ENCODE assay signal across 23 mouse cellular contexts in genomic region chr11:70114562-70114961, GRCm38 (mm10). TPM values are rescaled to one million over a fixed set of nuclear protein-coding genes. Genes with fewer than 3 reads are reported as not detected.
DNase-seq lines count a peak whose midpoint lies in the region; TF ChIP-seq lines count a peak whose summit lies in the region.
"Had no signal": no experiment of that assay in that cellular context is flagged by ENCODE, and none has a peak within 500 bp of the region (broad histone marks: within the 10 kb centered on the region; RNA-seq: fewer than 3 reads in every experiment).

No protein-coding gene starts in this region.

- DNase-seq in gastrocnemius, adult 2 months: peak; percentile 32
- no peak for DNase-seq in gastrocnemius, postnatal 14 days
- peak; percentile 12 for DNase-seq in lung, postnatal 25 days (ENCODE audit: low spot score)
- no peak for DNase-seq in lung, adult 2 months
- DNase-seq in heart, postnatal 14 days: peak; percentile 9 to 32
- DNase-seq in telencephalon, adult 2 months (ENCODE audit: low read depth, low spot score): peak; percentile 4
- no peak for DNase-seq in cerebellum, adult 8-10 months
- DNase-seq in right cerebral cortex, adult 18-20 months: no peak
- DNase-seq: adrenal gland, adult 2 months; B cell, adult 2 months; cerebellum, adult 9-10 months; kidney, postnatal 10 days; liver, postnatal 0 days; retina, postnatal 1 day; spleen, adult 18-20 months; thymus, postnatal 36 days had no signal

- H3K4me1 ChIP-seq in lung, adult 2 months (ENCODE audit: control insufficient read depth, insufficient read depth, low read length): no peaks in the 10 kb centered on the region
- H3K4me1 ChIP-seq: intestine, embryonic 15.5 days; midbrain, embryonic 10.5 days; stomach, embryonic 15.5 days had no signal

- intact Hi-C loops in gastrocnemius, adult 2 months (cut with DNase I): no loop called here
- intact Hi-C loops in gastrocnemius, postnatal 14 days (cut with DNase I; ENCODE audit: low total_unique reads): no loop called here
- intact Hi-C loops in heart, postnatal 14 days (cut with DNase I): no loop called here

- H3K27ac ChIP-seq in gastrocnemius, adult 2 months: no peak overlapping the region
- H3K27ac ChIP-seq: intestine, embryonic 15.5 days; midbrain, embryonic 10.5 days; stomach, embryonic 15.5 days had no signal

- 30% methylated on average over 4 of the region's 4 CpGs for WGBS in lung, adult 2 months

- TF ChIP-seq CTCF in gastrocnemius, adult 2 months (IDR thresholded peaks at IDR 0.05): no peak
- TF ChIP-seq CTCF in lung, adult 2 months (IDR thresholded peaks at IDR 0.05; ENCODE audit: insufficient read depth, low read length): no peak

- H3K4me3 ChIP-seq in gastrocnemius, adult 2 months: no peak overlapping the region
- H3K4me3 ChIP-seq in lung, adult 2 months (replicated peaks; ENCODE audit: extremely low read depth, low read depth, low read length): no peak overlapping the region
- H3K4me3 ChIP-seq: intestine, embryonic 15.5 days; midbrain, embryonic 10.5 days; stomach, embryonic 15.5 days had no signal

- TF ChIP-seq POLR2A in lung, adult 2 months (IDR thresholded peaks at IDR 0.05; ENCODE audit: borderline replicate concordance, extremely low read depth, low read depth, low read length): no peak

RNA-seq across cellular contexts. Expression of gene Mgl2, which starts 15.6 kb away (rescaled TPM):
- total RNA-seq in gastrocnemius, adult 2 months (2021): 1 to 10 TPM in 1 of 2 experiments, under 1 TPM in 1; 0.94 to 3.3 TPM
- 1 to 10 TPM; 1.9 to 3.1 TPM for total RNA-seq in gastrocnemius, postnatal 14 days (2021)
- polyA plus RNA-seq in lung, adult 2 months (2012; rRNA removed): 12.1 and 17.7 TPM in 2 replicates
- total RNA-seq in heart, postnatal 14 days (2021): 1 to 10 TPM; 2.2 to 2.7 TPM
- total RNA-seq: neutrophil, adult 5-6 weeks had no signal
- polyA plus RNA-seq: midbrain, embryonic 10.5 days had no signal

RNA-seq across cellular contexts. Expression of gene Asgr2, which starts 22.1 kb away (rescaled TPM):
- under 1 TPM; 0.22 to 0.31 TPM for total RNA-seq in gastrocnemius, adult 2 months (2021)
- total RNA-seq in gastrocnemius, postnatal 14 days (2021): not detected
- polyA plus RNA-seq in lung, adult 2 months (2012; rRNA removed): 0.51 and 0.52 TPM in 2 replicates
- under 1 TPM in 1 of 2 experiments, not detected in 1; 0.45 TPM for total RNA-seq in heart, postnatal 14 days (2021)
- total RNA-seq: left cerebral cortex, postnatal 10 days; neutrophil, adult 5-6 weeks had no signal
- polyA plus RNA-seq: forebrain, embryonic 16.5 days; hindbrain, embryonic 11.5 days; midbrain, embryonic 10.5 days had no signal

RNA-seq across cellular contexts. Expression of gene Clec10a, which starts 41.4 kb away (rescaled TPM):
- 1 to 10 TPM; 2.1 to 2.7 TPM for total RNA-seq in gastrocnemius, adult 2 months (2021)
- 1 to 10 TPM; 1.8 to 3.1 TPM for total RNA-seq in gastrocnemius, postnatal 14 days (2021)
- 4.0 and 4.2 TPM in 2 replicates for polyA plus RNA-seq in lung, adult 2 months (2012; rRNA removed)
- total RNA-seq in heart, postnatal 14 days (2021): 1 to 10 TPM; 1.7 to 2.2 TPM

Comparison
In these comparisons a context has a peak if more than half of its experiments do, and no peak if none do; other contexts are left out.
1. DNase-seq: peak in gastrocnemius, adult 2 months (single experiment), lung, postnatal 25 days (single experiment), heart, postnatal 14 days (2 of 2) and telencephalon, adult 2 months (single experiment); none in gastrocnemius, postnatal 14 days (single experiment), lung, adult 2 months (single experiment), cerebellum, adult 8-10 months (single experiment) and right cerebral cortex, adult 18-20 months (single experiment).